Mouse (Mus musculus) gastrocnemius, adult 2 months (tissue): ENCODE measurements at regions not wholly inside any gene's neighbourhood (a gene's known extent, or its start where the extent isn't known, plus 50 kb on each side); places are given as distances from the start of the nearest gene placed in this dataset.
A peak's percentile ranks its signal among the peaks of the same experiment; 100 is the strongest.
"Not testable (repeated sequence)": the region's sequence is repeated elsewhere in the genome, so short reads cannot be mapped to it uniquely, and the experiment has no call there.

Experiments used
- DNase-seq: peaks from one replicate; pipeline ENCODE4 v3.0.0; 2022
- H3K27ac ChIP-seq: fragments of 200-600 bp; 2 replicates; pipeline ENCODE4 v1.8.1; 2022; ENCODE audit warnings: mild to moderate bottlenecking
- H3K4me3 ChIP-seq: fragments of 200-600 bp; 2 replicates; pipeline ENCODE4 v1.8.1; 2022; ENCODE audit warnings: mild to moderate bottlenecking, moderate library complexity
- CTCF ChIP-seq: fragments of 200-600 bp; IDR thresholded peaks from 2 replicates; pipeline ENCODE4 v1.8.1; 2022; ENCODE audit warnings: antibody characterized with exemption, mild to moderate bottlenecking, moderate library complexity
- intact Hi-C: fragments of 180-260 bp; cut with DNase I; formaldehyde crosslinking; loops from one replicate; pipeline ENCODE4 v1.15.1; 2025

GRCm38 (mm10) chr12:8398852-8399251, 85.6 kb downstream of the Hs1bp3 start:
- intact Hi-C loops: no loop called here
- no peak for DNase-seq
- TF ChIP-seq CTCF: no peak
- Histone ChIP-seq H3K4me3 (no peak overlapping the region), H3K27ac (peak overlapping the region; percentile 20; the same call in 1 of the 2 replicates)

GRCm38 (mm10) chr12:8396408-8396807, 83.2 kb downstream of the Hs1bp3 start:
- H3K27ac ChIP-seq, intact Hi-C loops, DNase-seq, H3K4me3 ChIP-seq: not testable (repeated sequence)

- DNase-seq: no peak
- TF ChIP-seq CTCF: no peak
- peak overlapping the region; percentile 58 for H3K27ac ChIP-seq
- intact Hi-C loops: loop anchor here (5.0 kb wide), 2 partner anchors 37 to 52 kb away; no protein-coding TSS in a partner anchor
- H3K4me3 ChIP-seq: no peak overlapping the region
These were observed 81.7 kb downstream of the Hs1bp3 start for GRCm38 (mm10) chr12:8394894-8395297.

GRCm38 (mm10) chr12:8393976-8394375, 80.7 kb downstream of the Hs1bp3 start:
- no peak for TF ChIP-seq CTCF
- intact Hi-C loops: loop anchor here (5.0 kb wide), 2 partner anchors 38 to 53 kb away; no protein-coding TSS in a partner anchor
- Histone ChIP-seq H3K4me3 (no peak overlapping the region), H3K27ac (no peak overlapping the region)
- DNase-seq: no peak
